Mouse (Mus musculus): ENCODE measurements around the gene Gsdme. TPM values are rescaled to one million over a fixed set of nuclear protein-coding genes. Genes with fewer than 3 reads are reported as not detected.

The Gsdme gene
- total and polyA plus RNA-seq, 3 experiments, result 0.27 to 1.5 TPM; not detected in 1

- no peak for TF ChIP-seq MYC (IDR thresholded peaks at IDR 0.05; ENCODE audit: low read depth, low read length)
- peak in 1 of 2 experiments; percentile 66; a peak in 2 of 4 replicates for TF ChIP-seq EP300 (IDR thresholded peaks at IDR 0.05; ENCODE audit: low read depth in 1 of 2, low read length in 2 of 2)
- TF ChIP-seq ZMIZ1 (IDR thresholded peaks at IDR 0.05; ENCODE audit: low read depth, low read length), result no peak
- TF ChIP-seq MAFK (IDR thresholded peaks at IDR 0.05; ENCODE audit: borderline replicate concordance, low read depth, low read length), result no peak
- peak; percentile 45; the same call in 1 of the 2 replicates for TF ChIP-seq ZNF384 (IDR thresholded peaks at IDR 0.05; ENCODE audit: low read depth, low read length)
- TF ChIP-seq HCFC1 (IDR thresholded peaks at IDR 0.05; ENCODE audit: low read depth, low read length), result no peak
- TF ChIP-seq MAZ (IDR thresholded peaks at IDR 0.05; ENCODE audit: low read depth, low read length), result no peak
- no peak for TF ChIP-seq ELF1 (IDR thresholded peaks at IDR 0.05; ENCODE audit: low read depth, low read length)
- no peak for TF ChIP-seq SMC3 (IDR thresholded peaks at IDR 0.05; ENCODE audit: low read depth, low read length)
- no peak for TF ChIP-seq TBP (IDR thresholded peaks at IDR 0.05; ENCODE audit: low read depth, low read length)
- no peak for TF ChIP-seq GABPA (IDR thresholded peaks at IDR 0.05; ENCODE audit: low read depth, low read length)
- peak; percentile 37; the same call in 1 of the 2 replicates for TF ChIP-seq GATA1 (IDR thresholded peaks at IDR 0.05; ENCODE audit: low read depth, low read length)
- TF ChIP-seq MYB (IDR thresholded peaks at IDR 0.05; ENCODE audit: low read depth, low read length), result no peak
- peak; percentile 18; the same call in 1 of the 2 replicates for TF ChIP-seq TAL1 (IDR thresholded peaks at IDR 0.05; ENCODE audit: low read length)
- no peak for TF ChIP-seq CTCF (IDR thresholded peaks at IDR 0.05 in 2 of 3, conservative IDR thresholded peaks at IDR 0.05 in 1 of 3; ENCODE audit: control insufficient read depth in 1 of 3, insufficient read depth in 1 of 3, low read depth in 2 of 3, low read length in 3 of 3, poor library complexity in 1 of 3, severe bottlenecking in 1 of 3)
- no peak for TF ChIP-seq CHD1 (IDR thresholded peaks at IDR 0.05; ENCODE audit: low read depth, low read length)
- TF ChIP-seq MAX (IDR thresholded peaks at IDR 0.05; ENCODE audit: low read length), result no peak
Measured at GRCm38 (mm10) chr6:50244126-50244525, 19.5 kb downstream of the Gsdme start (continued).

GRCm38 (mm10) chr6:50240437-50240836, 23.2 kb downstream of the Gsdme start:
- DNase-seq (ENCODE audit: low read depth, low spot score), result peak; percentile 76
- Histone ChIP-seq H3K79me2 (ENCODE audit: control insufficient read depth, insufficient read depth, low read length, poor library complexity) (no peaks in the 10 kb centered on the region), H3K36me3 (ENCODE audit: control insufficient read depth in 1 of 2, insufficient read depth in 2 of 2, low read length in 2 of 2) (peaks cover 0 to 53% of the 10 kb centered on the region in 2 experiments; a peak in 2 of 4 replicates), H3K4me3 (ENCODE audit: control insufficient read depth in 1 of 2, insufficient read depth in 1 of 2, low read depth in 2 of 2, low read length in 2 of 2) (peak overlapping the region in 1 of 2 experiments; percentile 32; a peak in 1 of 4 replicates), H3K27me3 (ENCODE audit: control insufficient read depth in 1 of 2, insufficient read depth in 2 of 2, low read length in 2 of 2) (no peaks in the 10 kb centered on the region), H3K9ac (ENCODE audit: control insufficient read depth, low read depth, low read length, poor library complexity, severe bottlenecking) (no peak overlapping the region), H3K4me1 (ENCODE audit: control insufficient read depth in 1 of 2, insufficient read depth in 2 of 2, low read length in 2 of 2) (peaks cover 38 to 51% of the 10 kb centered on the region in 2 experiments), H3K9me3 (replicated peaks; ENCODE audit: insufficient read depth, low read length) (no peaks in the 10 kb centered on the region), H3K27ac (ENCODE audit: control insufficient read depth, low read depth, low read length) (peak overlapping the region; percentile 71)
- TF ChIP-seq USF2 (IDR thresholded peaks at IDR 0.05; ENCODE audit: borderline replicate concordance in 1 of 2, insufficient read depth in 1 of 2, low read depth in 1 of 2, low read length in 2 of 2) (no peak), GATA1 (IDR thresholded peaks at IDR 0.05; ENCODE audit: low read depth, low read length) (peak; percentile 84), JUND (IDR thresholded peaks at IDR 0.05; ENCODE audit: low read depth, low read length) (peak; percentile 33; the same call in 1 of the 2 replicates), MAFK (IDR thresholded peaks at IDR 0.05; ENCODE audit: borderline replicate concordance, low read depth, low read length) (peak; percentile 40; the same call in 1 of the 2 replicates), GABPA (IDR thresholded peaks at IDR 0.05; ENCODE audit: low read depth, low read length) (peak; percentile 79), TCF12 (IDR thresholded peaks at IDR 0.05; ENCODE audit: low read depth, low read length) (peak; percentile 90; the same call in 1 of the 2 replicates), ETS1 (IDR thresholded peaks at IDR 0.05; ENCODE audit: low read depth, low read length) (peak; percentile 92), TAL1 (IDR thresholded peaks at IDR 0.05; ENCODE audit: low read length) (peak; percentile 46), CHD2 (IDR thresholded peaks at IDR 0.05; ENCODE audit: low read length) (no peak), MAX (IDR thresholded peaks at IDR 0.05; ENCODE audit: low read length) (no peak), MYC (IDR thresholded peaks at IDR 0.05; ENCODE audit: low read depth, low read length) (0 out of 2 replicates have a peak, but pooled peaks have one; percentile 31), MAZ (IDR thresholded peaks at IDR 0.05; ENCODE audit: low read depth, low read length) (no peak), RCOR1 (IDR thresholded peaks at IDR 0.05; ENCODE audit: low read depth, low read length) (peak; percentile 58; the same call in 1 of the 2 replicates), MYB (IDR thresholded peaks at IDR 0.05; ENCODE audit: low read depth, low read length) (peak; percentile 73), EP300 (IDR thresholded peaks at IDR 0.05; ENCODE audit: low read depth in 1 of 2, low read length in 2 of 2) (peak; percentile 91 to 93)

All from MEL (cell line).